Mouse (Mus musculus): ENCODE results near the gene 2010111I01Rik.
A peak's percentile ranks its signal among the peaks of the same experiment; 100 is the strongest.

Gene 2010111I01Rik

GRCm38 (mm10) chr13:63032304-63032830 is 67.7 kb downstream of the 2010111I01Rik start:
- DNase-seq, result no peak

GRCm38 (mm10) chr13:63032958-63033357 is 68.3 kb downstream of the 2010111I01Rik start:
- no peak for DNase-seq

GRCm38 (mm10) chr13:63033364-63033763 is 68.7 kb downstream of the 2010111I01Rik start:
- DNase-seq, result no peak

- no peak for DNase-seq
Observed at GRCm38 (mm10) chr13:63034666-63035065, 70.0 kb downstream of the 2010111I01Rik start.

GRCm38 (mm10) chr13:63037906-63038305 is 73.2 kb downstream of the 2010111I01Rik start:
- DNase-seq, result peak; percentile 23

- DNase-seq, result no peak
Observed at GRCm38 (mm10) chr13:63038415-63038814, 73.7 kb downstream of the 2010111I01Rik start.

DNA sequence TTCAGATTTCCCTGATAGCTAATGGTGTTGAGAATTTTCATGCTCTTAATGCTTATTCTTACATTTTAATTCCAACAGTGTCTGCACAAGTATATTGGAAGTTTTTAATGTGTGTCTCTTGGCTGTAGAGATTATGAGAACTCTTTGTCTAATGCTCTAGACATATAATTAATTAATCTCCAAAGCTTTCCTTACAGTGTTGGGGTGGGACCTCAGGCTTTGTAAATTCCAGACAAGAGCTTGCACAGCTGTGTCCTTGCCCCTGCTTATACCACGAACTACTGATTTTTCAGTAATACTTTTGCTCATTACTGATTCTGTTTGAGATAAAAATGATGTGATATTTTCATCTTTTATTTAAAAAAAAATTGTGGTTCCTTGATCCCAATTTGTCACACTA is 74.2 kb downstream of the 2010111I01Rik start:
- DNase-seq, result no peak

- no peak for DNase-seq
Observed at GRCm38 (mm10) chr13:63039326-63039725, 74.6 kb downstream of the 2010111I01Rik start.

GRCm38 (mm10) chr13:63039848-63040247 is 75.2 kb downstream of the 2010111I01Rik start:
- no peak for DNase-seq

DNA sequence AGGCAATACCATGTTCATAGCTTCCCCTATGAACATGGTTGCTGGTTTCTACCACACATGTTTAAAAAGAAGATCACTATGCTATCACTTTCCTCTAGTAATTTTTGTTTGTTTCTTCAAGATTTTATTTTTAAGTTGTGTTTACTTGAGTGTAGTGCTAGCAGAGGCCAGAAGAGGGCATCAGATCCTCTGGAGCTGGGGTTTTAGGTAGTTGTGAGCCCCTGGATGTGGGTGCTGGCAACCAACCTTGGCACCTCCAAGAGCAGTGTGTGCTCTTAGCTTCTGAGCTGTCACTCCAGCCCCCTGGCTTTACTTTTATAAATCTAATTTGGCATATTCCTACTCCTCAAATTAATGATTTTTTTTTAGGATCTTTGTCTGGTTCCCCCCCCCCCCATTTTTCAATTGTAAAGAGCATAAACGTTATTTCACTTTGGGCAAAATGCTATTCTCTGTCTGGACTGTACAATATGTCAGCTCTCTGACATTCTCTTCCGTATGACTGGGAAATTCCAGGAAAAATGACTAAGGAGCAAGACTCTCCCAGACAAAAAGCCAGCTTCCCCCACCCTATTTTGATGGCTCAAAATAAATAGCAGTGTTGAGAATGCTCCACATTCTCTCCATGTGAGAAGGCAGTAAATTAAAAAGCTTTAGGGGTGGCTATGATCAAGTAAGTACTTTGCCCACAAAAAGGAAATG is 81.0 kb downstream of the 2010111I01Rik start:
- DNase-seq, result no peak

DNA sequence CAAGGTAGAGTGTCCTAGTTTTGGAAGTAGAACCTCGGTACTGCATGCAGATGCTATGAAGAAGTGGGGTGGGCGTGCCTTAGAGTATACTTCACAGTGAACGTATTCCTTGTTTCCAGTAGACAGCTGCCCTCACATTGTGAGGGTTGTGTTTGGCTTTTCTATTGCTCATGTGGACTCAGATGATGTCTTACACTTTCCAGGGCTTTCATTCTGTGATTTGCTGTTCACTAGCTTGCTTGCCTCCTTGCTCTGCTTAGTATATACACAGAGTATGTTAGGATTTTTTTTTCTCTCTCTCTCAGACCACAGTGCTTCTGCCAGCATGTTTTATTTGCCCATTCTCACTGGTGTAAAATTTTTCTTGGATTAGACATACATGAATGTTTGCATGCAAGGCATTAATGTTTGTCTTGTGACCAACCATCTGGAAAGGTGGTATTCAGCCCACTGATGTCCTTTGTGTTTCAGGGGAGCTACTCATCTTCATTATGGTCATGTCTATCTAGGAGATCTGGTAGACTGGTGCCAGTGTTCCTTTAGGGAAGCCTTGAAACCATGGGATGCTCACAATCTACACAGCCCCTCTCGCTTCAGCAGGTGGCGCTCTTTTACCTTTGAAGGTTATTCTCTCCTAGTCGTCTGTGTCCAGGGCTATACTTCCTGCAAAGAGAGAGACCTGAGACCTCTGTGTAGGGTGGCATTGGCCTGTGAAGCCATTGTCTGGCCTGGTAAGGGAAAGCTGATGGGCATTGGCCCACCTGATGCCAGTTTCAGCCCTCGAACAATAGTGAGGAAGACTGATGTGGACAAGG is 81.7 kb downstream of the 2010111I01Rik start:
- DNase-seq, result peak; percentile 89

DNA sequence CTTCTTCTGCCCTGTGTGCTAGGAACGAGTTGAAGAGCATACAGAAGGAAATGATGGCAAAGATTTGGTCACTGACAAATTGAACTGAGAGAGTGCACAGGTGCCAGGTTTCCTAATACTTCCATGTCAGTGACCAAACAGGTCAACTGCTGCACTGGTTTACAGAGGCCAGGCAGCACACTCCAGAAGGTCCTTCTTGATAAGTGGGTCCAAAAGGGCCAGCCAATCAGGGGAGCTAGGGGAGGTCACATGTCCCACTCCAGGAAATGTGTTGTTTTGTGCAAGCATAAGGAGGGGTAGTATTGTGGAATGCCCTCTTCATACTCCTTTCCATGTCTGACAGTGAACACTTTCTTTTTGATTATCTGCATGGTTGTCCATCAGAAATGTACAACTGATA is 99.0 kb downstream of the 2010111I01Rik start:
- no peak for DNase-seq

GRCm38 (mm10) chr13:63066607-63067006 is 101.9 kb downstream of the 2010111I01Rik start:
- no peak for DNase-seq

DNA sequence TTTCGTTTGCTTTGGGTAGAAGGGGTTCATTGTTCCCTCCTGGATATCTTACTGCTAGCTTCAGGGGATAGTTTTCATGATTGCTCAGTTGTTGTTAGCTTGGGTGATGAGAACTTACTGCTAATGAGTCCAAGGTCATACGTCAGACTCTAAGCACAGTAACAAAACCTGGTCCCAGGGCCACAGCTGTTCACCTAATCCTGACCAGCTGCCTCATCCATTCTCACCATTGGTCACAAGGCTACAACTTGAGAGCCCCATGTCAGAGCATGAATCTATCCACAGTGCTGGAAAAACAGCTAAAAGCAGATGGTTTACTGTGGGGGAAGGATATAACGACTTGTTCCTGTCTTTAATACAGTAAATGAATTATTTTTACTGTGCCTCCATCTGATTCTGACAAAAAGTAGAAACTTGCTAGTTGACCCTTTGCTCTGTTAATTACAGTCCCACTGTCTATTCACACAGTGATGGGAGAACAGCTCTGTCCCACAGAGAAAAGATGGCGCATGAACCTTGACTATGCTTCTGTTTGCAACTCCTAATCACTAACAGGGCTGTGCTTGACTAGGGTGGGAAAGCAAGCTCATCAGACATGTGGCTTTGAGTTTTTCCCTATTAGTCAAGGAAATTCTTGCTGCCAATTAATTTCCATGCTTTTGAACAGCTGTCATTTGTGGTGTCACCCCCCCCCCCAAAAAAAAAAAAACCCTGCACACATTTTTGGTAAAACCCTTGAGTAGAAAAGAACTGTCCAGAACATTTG is 103.9 kb downstream of the 2010111I01Rik start:
- peak; percentile 34 for DNase-seq

DNA sequence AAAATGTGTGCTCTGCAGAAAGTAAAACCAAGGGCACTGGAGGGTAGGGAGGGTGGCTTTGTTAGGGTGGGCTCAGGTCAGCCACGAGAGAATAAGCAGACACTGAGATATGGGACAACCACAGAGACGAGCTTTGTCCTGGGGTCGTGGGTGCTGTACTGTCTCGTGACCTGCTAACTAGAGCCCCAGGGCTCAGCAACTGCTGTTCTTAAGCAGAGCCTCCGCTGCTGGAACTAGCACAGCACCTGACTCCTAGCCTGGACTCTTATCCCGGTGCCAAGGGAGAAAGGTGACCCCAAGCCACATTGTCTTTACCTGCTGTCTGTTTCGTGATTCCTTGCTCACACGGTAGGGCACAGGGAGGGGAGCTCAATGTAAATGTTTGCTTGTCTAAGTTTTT is 107.2 kb downstream of the 2010111I01Rik start:
- DNase-seq, result no peak

DNA sequence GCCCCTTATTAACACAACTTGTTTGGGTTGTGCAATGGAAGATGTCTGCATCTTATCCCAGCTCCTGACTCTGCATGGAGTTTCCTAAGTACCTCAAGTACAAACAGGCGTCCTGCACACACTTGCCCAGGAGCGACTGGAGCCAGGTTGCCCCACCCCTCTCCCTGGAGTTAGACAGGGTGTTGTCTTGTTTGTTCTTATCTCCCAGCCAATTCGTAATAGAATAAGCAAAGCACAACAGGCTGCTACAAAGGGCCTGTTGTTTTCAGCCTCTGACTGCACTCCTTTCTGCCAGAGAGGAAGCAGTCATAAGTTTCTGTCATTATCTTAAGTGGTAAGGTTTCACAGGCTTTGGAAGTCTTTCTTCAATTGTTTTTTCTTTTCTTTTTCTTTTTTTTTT is 107.7 kb downstream of the 2010111I01Rik start:
- no peak for DNase-seq

DNA sequence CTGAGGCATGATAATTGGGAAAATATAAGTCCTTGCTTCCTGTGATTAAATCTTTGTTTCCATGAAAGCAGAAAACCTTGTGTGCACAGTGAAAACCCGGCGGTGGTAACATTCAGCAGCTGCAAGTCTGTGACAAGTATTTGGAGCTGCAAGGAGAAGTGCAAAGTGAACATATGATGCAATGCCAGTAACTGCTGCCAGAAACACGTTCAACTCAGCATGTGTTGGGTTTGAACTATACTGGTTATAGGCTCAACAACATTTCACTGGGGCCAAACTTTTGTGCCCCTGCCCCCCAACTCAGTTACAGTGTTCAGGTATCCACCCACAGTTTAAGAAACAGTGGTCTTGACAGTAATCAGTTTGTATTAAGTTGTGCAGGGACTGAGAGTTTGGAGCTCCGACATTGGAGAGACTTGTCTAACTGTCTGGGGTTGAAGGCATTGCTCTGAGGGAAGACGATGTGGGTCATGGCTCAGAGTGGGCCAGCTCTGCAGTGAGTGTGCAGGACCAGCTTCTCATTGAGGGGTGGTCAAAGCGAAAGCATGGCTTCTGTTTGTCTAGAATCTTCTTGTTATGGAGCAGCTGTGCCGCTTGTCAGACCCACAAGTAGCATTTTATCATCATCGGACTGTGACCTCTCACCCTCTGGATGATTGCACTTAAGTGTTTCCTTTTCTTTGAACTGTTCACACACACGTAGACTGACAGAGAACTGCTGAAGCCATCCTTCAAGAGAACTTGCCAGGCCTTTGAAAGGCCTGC is 109.4 kb downstream of the 2010111I01Rik start:
- peak; percentile 26 for DNase-seq

DNA sequence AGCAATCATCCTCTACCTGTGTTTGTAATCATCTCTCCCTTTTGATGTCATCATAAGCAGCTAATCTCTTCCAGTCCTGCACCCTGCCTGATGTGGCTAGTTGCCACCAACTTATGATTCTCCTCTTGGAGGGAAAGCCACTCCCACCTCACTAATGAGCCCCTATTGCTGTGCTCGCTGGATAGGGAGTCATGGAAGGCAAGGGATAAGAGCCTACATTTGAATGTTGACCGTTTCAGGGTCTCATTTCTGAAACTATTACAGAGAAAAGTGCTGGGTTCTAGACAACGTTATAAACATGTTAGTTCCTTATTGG is 109.9 kb downstream of the 2010111I01Rik start:
- no peak for DNase-seq

DNA sequence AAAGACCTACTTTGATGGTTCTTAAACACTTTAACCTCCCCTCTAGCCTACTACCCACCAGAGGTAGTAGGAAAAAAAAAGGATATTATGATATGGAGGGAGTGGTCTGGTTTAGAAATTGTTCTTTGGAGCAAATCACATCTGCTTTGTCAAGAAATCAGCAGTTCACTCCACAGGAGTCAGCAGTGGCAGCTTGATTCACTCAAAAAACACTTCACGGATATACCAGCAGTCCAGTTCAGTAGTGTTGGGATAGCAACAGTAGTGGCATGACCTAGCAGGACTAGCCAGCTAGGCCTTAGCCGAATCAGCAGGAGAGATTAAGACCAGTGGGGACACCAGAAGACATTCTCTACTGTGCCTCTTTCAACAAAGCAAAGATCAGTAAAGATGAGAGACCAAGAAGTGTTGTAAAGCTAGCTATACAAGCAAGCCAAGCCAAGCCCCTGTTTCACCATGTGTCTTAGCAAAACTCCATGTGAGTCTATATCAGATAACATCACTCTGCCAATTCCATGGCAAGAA is 110.7 kb downstream of the 2010111I01Rik start:
- DNase-seq, result no peak

GRCm38 (mm10) chr13:63080191-63080590 is 115.5 kb downstream of the 2010111I01Rik start:
- DNase-seq, result no peak

- DNase-seq, result no peak
Observed at GRCm38 (mm10) chr13:63080823-63081222, 116.1 kb downstream of the 2010111I01Rik start.

GRCm38 (mm10) chr13:63082555-63083136 is 118.0 kb downstream of the 2010111I01Rik start:
- no peak for DNase-seq

All from embryo, embryonic 11 days (tissue).